Mouse (Mus musculus) mammary gland, adult 2 months (tissue): Measurements from ENCODE around the gene Gm15293. TPM values are rescaled to one million over a fixed set of nuclear protein-coding genes. Genes with fewer than 3 reads are reported as not detected.

Source experiments
- polyA plus RNA-seq: library from polyadenylated mRNA; depleted of rRNA; stranded (reverse); fragments of >200 nt; gene quantifications from 2 replicates; pipeline ENCODE4 v1.2.3, GENCODE M21; 2012; ENCODE audit warnings: low replicate concordance; rRNA removed

The Gm15293 gene
- polyA plus RNA-seq, result not detected in 2 replicates

DNA sequence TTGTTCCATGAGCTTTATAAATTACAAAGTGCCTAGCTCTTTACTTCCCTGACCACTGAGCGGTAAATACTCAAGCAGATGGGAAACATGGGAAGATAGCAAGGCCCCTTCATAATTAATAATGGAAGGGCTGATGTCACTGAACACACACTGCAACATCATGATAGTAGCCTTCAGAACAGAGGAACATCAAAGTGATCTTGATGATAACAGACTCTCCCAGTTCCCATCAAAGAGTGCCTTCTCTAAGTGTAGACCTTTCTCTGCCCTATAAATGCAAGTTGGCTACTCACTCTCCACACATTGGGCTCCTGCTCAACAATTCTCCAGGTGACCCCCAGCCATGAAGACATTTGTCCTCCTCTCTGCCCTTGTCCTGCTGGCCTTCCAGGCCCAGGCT, at the start of gene Gm15293:
Gene Gm15293, plus strand, starts transcription at position 301 of the 400 bp plus-strand sequence.

DNA sequence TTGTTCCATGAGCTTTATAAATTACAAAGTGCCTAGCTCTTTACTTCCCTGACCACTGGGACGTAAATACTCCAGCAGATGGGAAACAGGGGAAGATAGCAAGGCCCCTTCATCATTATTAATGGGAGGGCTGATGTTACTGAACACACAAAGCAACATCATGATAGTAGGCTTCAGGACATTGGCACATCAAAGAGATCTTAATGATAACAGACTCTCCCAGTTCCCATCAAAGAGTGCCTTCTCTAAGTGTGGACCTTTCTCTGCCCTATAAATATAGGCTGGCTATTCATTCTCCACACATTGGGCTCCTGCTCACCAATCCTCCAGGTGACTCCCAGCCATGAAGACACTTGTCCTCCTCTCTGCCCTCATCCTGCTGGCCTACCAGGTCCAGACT, 39.4 kb upstream of the Gm15293 start, which contains the start of gene Defa22:
Gene Defa22, plus strand, starts transcription at position 301 of the 400 bp plus-strand sequence.

DNA sequence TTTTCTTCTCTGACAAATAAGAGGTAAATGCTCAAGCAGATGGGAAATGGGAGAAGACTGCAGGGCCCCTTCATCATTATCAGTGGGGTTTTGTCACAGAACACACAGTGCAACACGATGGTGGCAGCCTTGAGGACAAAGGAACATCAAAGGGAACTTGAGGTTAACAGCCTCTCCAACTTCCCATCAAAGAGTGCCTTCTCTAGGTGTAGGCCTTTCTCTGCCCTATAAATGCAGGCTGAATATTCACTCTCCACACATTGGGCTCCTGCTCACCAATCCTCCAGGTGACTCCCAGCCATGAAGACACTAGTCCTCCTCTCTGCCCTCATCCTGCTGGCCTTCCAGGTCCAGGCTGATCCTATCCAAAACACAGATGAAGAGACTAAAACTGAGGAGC, 10.0 kb upstream of the Gm15293 start, which contains the start of gene Defa31:
Gene Defa31, plus strand, starts transcription at position 301 of the 400 bp plus-strand sequence.

Other genes starting within 250 kb of the Gm15293 start
- gene Defa21, start 176.0 kb upstream of the Gm15293 start, polyA plus RNA-seq, result not detected in 2 replicates
- gene Defa23, start 146.5 kb upstream of the Gm15293 start, polyA plus RNA-seq, result not detected in 2 replicates
- gene Defa35, start 136.5 kb upstream of the Gm15293 start, polyA plus RNA-seq, result not detected in 2 replicates
- not detected in 2 replicates for gene Defa25, start 117.1 kb upstream of the Gm15293 start, polyA plus RNA-seq
- not detected in 2 replicates for gene Gm14851, start 105.5 kb upstream of the Gm15293 start, polyA plus RNA-seq
- not detected in 2 replicates for gene Defa30, start 66.9 kb upstream of the Gm15293 start, polyA plus RNA-seq
- not detected in 2 replicates for gene Defa22, start 39.3 kb upstream of the Gm15293 start, polyA plus RNA-seq
- gene Defa31, start 9.9 kb upstream of the Gm15293 start, polyA plus RNA-seq, result not detected in 2 replicates
- not detected in 2 replicates for gene Gm15292, start 48.2 kb downstream of the Gm15293 start, polyA plus RNA-seq
- not detected in 2 replicates for gene Defa27, start 114.0 kb downstream of the Gm15293 start, polyA plus RNA-seq
- gene Defa29, start 125.5 kb downstream of the Gm15293 start, polyA plus RNA-seq, result not detected in 2 replicates
- not detected in 2 replicates for gene Defa2, start 177.0 kb downstream of the Gm15293 start, polyA plus RNA-seq
- not detected in 2 replicates for gene Defa33, start 190.2 kb downstream of the Gm15293 start, polyA plus RNA-seq
- not detected in 2 replicates for gene Defa36, start 225.8 kb downstream of the Gm15293 start, polyA plus RNA-seq